Mouse (Mus musculus) adipocyte (in vitro differentiated cells): ENCODE results near the gene Gins2.

Experiments used
- DNase-seq: peaks from one replicate; pipeline ENCODE4 v3.0.0-alpha.2; 2016; ENCODE audit warnings: low spot score

Gene Gins2

GRCm38 (mm10) chr8:120563851-120564837 is 25.0 kb downstream of the Gins2 start:
- peak; percentile 74 for DNase-seq

- peak; percentile 17 for DNase-seq
Observed at GRCm38 (mm10) chr8:120563348-120563724, 25.8 kb downstream of the Gins2 start.

- no peak for DNase-seq
Observed at GRCm38 (mm10) chr8:120562680-120563347, 26.3 kb downstream of the Gins2 start.

GRCm38 (mm10) chr8:120561539-120562435 is 27.3 kb downstream of the Gins2 start:
- no peak for DNase-seq

GRCm38 (mm10) chr8:120560535-120560934 is 28.6 kb downstream of the Gins2 start:
- no peak for DNase-seq

GRCm38 (mm10) chr8:120559654-120560053 is 29.4 kb downstream of the Gins2 start:
- DNase-seq, result no peak

- DNase-seq, result no peak
Observed at GRCm38 (mm10) chr8:120558162-120558561, 30.9 kb downstream of the Gins2 start.

GRCm38 (mm10) chr8:120557170-120557965 is 31.7 kb downstream of the Gins2 start:
- no peak for DNase-seq

GRCm38 (mm10) chr8:120556198-120556892 is 32.8 kb downstream of the Gins2 start:
- DNase-seq, result no peak

- DNase-seq, result no peak
Observed at GRCm38 (mm10) chr8:120554466-120555039, 34.6 kb downstream of the Gins2 start.

GRCm38 (mm10) chr8:120553441-120554123 is 35.5 kb downstream of the Gins2 start:
- DNase-seq, result no peak

- no peak for DNase-seq
Observed at GRCm38 (mm10) chr8:120552509-120552908, 36.6 kb downstream of the Gins2 start.

- no peak for DNase-seq
Observed at GRCm38 (mm10) chr8:120551677-120551980, 37.5 kb downstream of the Gins2 start.

- no peak for DNase-seq
Observed at GRCm38 (mm10) chr8:120550937-120551676, 38.0 kb downstream of the Gins2 start.

- DNase-seq, result no peak
Observed at GRCm38 (mm10) chr8:120550430-120550829, 38.7 kb downstream of the Gins2 start.

GRCm38 (mm10) chr8:120549922-120550321 is 39.2 kb downstream of the Gins2 start:
- no peak for DNase-seq

- DNase-seq, result no peak
Observed at GRCm38 (mm10) chr8:120549321-120549921, 39.7 kb downstream of the Gins2 start.

GRCm38 (mm10) chr8:120548313-120548761 is 40.8 kb downstream of the Gins2 start:
- DNase-seq, result no peak

- no peak for DNase-seq
Observed at GRCm38 (mm10) chr8:120547562-120547961, 41.5 kb downstream of the Gins2 start.
